Mouse (Mus musculus): ENCODE measurements at regions not wholly inside any gene's neighbourhood (a gene's known extent, or its start where the extent isn't known, plus 50 kb on each side); places are given as distances from the start of the nearest gene placed in this dataset.

GRCm38 (mm10) chr5:47336511-47336910, 646.4 kb upstream of the Slit2 start:
- DNase-seq (ENCODE audit: low read depth), result no peak

- no peak for DNase-seq (ENCODE audit: low read depth)
Observed at GRCm38 (mm10) chr5:47339807-47340206, 643.1 kb upstream of the Slit2 start.

- no peak for DNase-seq (ENCODE audit: low read depth)
Observed at GRCm38 (mm10) chr5:47370184-47370583, 612.8 kb upstream of the Slit2 start.

- DNase-seq (ENCODE audit: low read depth), result no peak
Observed at GRCm38 (mm10) chr5:47385930-47386329, 597.0 kb upstream of the Slit2 start.

GRCm38 (mm10) chr5:47386750-47387149, 596.2 kb upstream of the Slit2 start:
- no peak for DNase-seq (ENCODE audit: low read depth)

GRCm38 (mm10) chr5:47390735-47391134, 592.2 kb upstream of the Slit2 start:
- DNase-seq (ENCODE audit: low read depth), result peak; percentile 45

GRCm38 (mm10) chr5:47396874-47397273, 586.1 kb upstream of the Slit2 start:
- DNase-seq (ENCODE audit: low read depth), result no peak

GRCm38 (mm10) chr5:47421916-47422315, 561.0 kb upstream of the Slit2 start:
- DNase-seq (ENCODE audit: low read depth), result no peak

GRCm38 (mm10) chr5:47426040-47426439, 556.9 kb upstream of the Slit2 start:
- DNase-seq (ENCODE audit: low read depth), result no peak

GRCm38 (mm10) chr5:47426467-47426866, 556.5 kb upstream of the Slit2 start:
- no peak for DNase-seq (ENCODE audit: low read depth)

- no peak for DNase-seq (ENCODE audit: low read depth)
Observed at GRCm38 (mm10) chr5:47429217-47430172, 553.4 kb upstream of the Slit2 start.

- no peak for DNase-seq (ENCODE audit: low read depth)
Observed at GRCm38 (mm10) chr5:47431599-47432328, 551.2 kb upstream of the Slit2 start.

GRCm38 (mm10) chr5:47436455-47436854, 546.5 kb upstream of the Slit2 start:
- no peak for DNase-seq (ENCODE audit: low read depth)

GRCm38 (mm10) chr5:47446305-47447028, 536.5 kb upstream of the Slit2 start:
- no peak for DNase-seq (ENCODE audit: low read depth)

GRCm38 (mm10) chr5:47464848-47465247, 518.1 kb upstream of the Slit2 start:
- no peak for DNase-seq (ENCODE audit: low read depth)

GRCm38 (mm10) chr5:47469394-47469793, 513.5 kb upstream of the Slit2 start:
- no peak for DNase-seq (ENCODE audit: low read depth)

- no peak for DNase-seq (ENCODE audit: low read depth)
Observed at GRCm38 (mm10) chr5:47472027-47472825, 510.7 kb upstream of the Slit2 start.

GRCm38 (mm10) chr5:47479908-47480307, 503.0 kb upstream of the Slit2 start:
- DNase-seq (ENCODE audit: low read depth), result no peak

GRCm38 (mm10) chr5:47496218-47496617, 486.7 kb upstream of the Slit2 start:
- DNase-seq (ENCODE audit: low read depth), result no peak

GRCm38 (mm10) chr5:47502764-47503416, 480.0 kb upstream of the Slit2 start:
- no peak for DNase-seq (ENCODE audit: low read depth)
